Mouse (Mus musculus) midbrain, embryonic 13.5 days (tissue): ENCODE measurements around the gene Cacng8. TPM values are rescaled to one million over a fixed set of nuclear protein-coding genes. Genes with fewer than 3 reads are reported as not detected.

Source experiments
- ATAC-seq: fragments of 200-750 bp; cut with Nextera tagmentation; 2 replicates; pipeline ENCODE4 v1.8.0; 2017; ENCODE audit warnings: mild to moderate bottlenecking, moderate TSS enrichment, moderate library complexity
- H3K27ac ChIP-seq: fragments of 300-500 bp; sonication (generic); 2 replicates; pipeline ENCODE4 v1.5.1; 2015; ENCODE audit warnings: inconsistent platforms, mild to moderate bottlenecking, moderate library complexity
- H3K27me3 ChIP-seq: fragments of 300-500 bp; sonication (generic); 2 replicates; pipeline ENCODE4 v1.6.1; 2015; ENCODE audit warnings: mild to moderate bottlenecking, inconsistent platforms
- H3K36me3 ChIP-seq: fragments of 300-500 bp; sonication (generic); 2 replicates; pipeline ENCODE4 v1.6.1; 2015; ENCODE audit warnings: mild to moderate bottlenecking, inconsistent platforms
- H3K4me1 ChIP-seq: fragments of 300-500 bp; sonication (generic); replicated peaks from 2 replicates; pipeline ENCODE4 v1.6.1; 2015; ENCODE audit warnings: inconsistent platforms
- H3K4me2 ChIP-seq: fragments of 300-500 bp; sonication (generic); replicated peaks from 2 replicates; pipeline ENCODE4 v1.6.1; 2015; ENCODE audit warnings: moderate library complexity, mild to moderate bottlenecking, inconsistent platforms
- H3K4me3 ChIP-seq: fragments of 300-500 bp; sonication (generic); replicated peaks from 2 replicates; pipeline ENCODE4 v1.5.1; 2015; ENCODE audit warnings: mild to moderate bottlenecking, inconsistent platforms
- H3K9ac ChIP-seq: fragments of 300-500 bp; sonication (generic); replicated peaks from 2 replicates; pipeline ENCODE4 v1.6.1; 2015; ENCODE audit warnings: mild to moderate bottlenecking, inconsistent platforms
- H3K9me3 ChIP-seq: fragments of 300-500 bp; sonication (generic); 2 replicates; pipeline ENCODE4 v1.6.1; 2016; ENCODE audit warnings: mild to moderate bottlenecking, inconsistent platforms
- WGBS: fragments of 180-500 bp; shearing (Covaris S2); methylation state at CpG from one replicate; pipeline ENCODE4 v1.1.7; 2015; 5-methylcytosine and 5-hydroxymethylcytosine counted together
- microRNA-seq: library from miRNA; unstranded; fragments of <30 nt; microRNA quantifications from one replicate; pipeline ENCODE4, GENCODE M21; 2016
- polyA plus RNA-seq: library from polyadenylated mRNA; unstranded; fragments of >200 nt; fragmentation: Nextera tagmentation; extraction: Ambion mirVana; gene quantifications from 2 replicates; pipeline ENCODE4 v1.2.1, GENCODE M21; 2015

Gene Cacng8
- polyA plus RNA-seq, 1 experiment from 2014 or later = 13.9 TPM

GRCm38 (mm10) chr7:3463306-3463705 lies 72.8 kb downstream of the Cacng8 start:
- 81% methylated on average over 4 of the region's 4 CpGs for WGBS
- no peak overlapping the region for H3K4me2 ChIP-seq
- no peak overlapping the region for H3K4me3 ChIP-seq
- H3K9ac ChIP-seq = no peak overlapping the region
- H3K27me3 ChIP-seq = no peaks in the 10 kb centered on the region
- no peak overlapping the region for H3K27ac ChIP-seq
- H3K36me3 ChIP-seq = no peaks in the 10 kb centered on the region
- no peaks in the 10 kb centered on the region for H3K9me3 ChIP-seq
- no peaks in the 10 kb centered on the region for H3K4me1 ChIP-seq
- no peak for ATAC-seq

Small RNA genes within 50 kb of the gene (microRNA-seq; reads per million reads assigned to microRNA genes)
- gene Gm23450 = 34.8 reads per million, percentile 42 among the genes with 10 or more reads in this experiment

Other genes starting within 250 kb of the Cacng8 start
- gene AU018091, start 221.5 kb upstream of the Cacng8 start, polyA plus RNA-seq = not detected in 2 replicates
- not detected in 2 replicates for gene Nlrp12, start 140.9 kb upstream of the Cacng8 start, polyA plus RNA-seq
- 21.8 and 23.8 TPM in 2 replicates for gene Myadm, start 101.6 kb upstream of the Cacng8 start, polyA plus RNA-seq
- 0.66 and 1.7 TPM in 2 replicates for gene Prkcg, start 101.5 kb upstream of the Cacng8 start, polyA plus RNA-seq
- 4.3 and 5.2 TPM in 2 replicates for gene Cacng7, start 57.7 kb upstream of the Cacng8 start, polyA plus RNA-seq
- gene Cacng6, start 33.5 kb downstream of the Cacng8 start, polyA plus RNA-seq = not detected in 2 replicates
- not detected in 2 replicates for gene Tarm1, start 111.9 kb downstream of the Cacng8 start, polyA plus RNA-seq
- 0.26 and 0.42 TPM in 2 replicates for gene Oscar, start 225.5 kb downstream of the Cacng8 start, polyA plus RNA-seq
- gene Ndufa3, start 226.7 kb downstream of the Cacng8 start, polyA plus RNA-seq = 440 and 458 TPM in 2 replicates
- 30.8 and 38.9 TPM in 2 replicates for gene Tfpt, start 239.2 kb downstream of the Cacng8 start, polyA plus RNA-seq
- gene Prpf31, start 239.3 kb downstream of the Cacng8 start, polyA plus RNA-seq = 114 and 117 TPM in 2 replicates